Mouse (Mus musculus): ENCODE measurements around the gene Lman2l. TPM values are rescaled to one million over a fixed set of nuclear protein-coding genes. Genes with fewer than 3 reads are reported as not detected.

Lman2l gene
- polyA plus RNA-seq, 1 experiment from 2014 or later, result 54.0 TPM

GRCm38 (mm10) chr1:36461829-36462228 is 16.8 kb upstream of the Lman2l start:
- no peak overlapping the region for H3K9ac ChIP-seq (replicated peaks; ENCODE audit: low read length)
- WGBS, result 39% methylated on average over 2 of the region's 2 CpGs
- no peaks in the 10 kb centered on the region for H3K36me3 ChIP-seq (ENCODE audit: insufficient read depth, low read length)
- no peak for ATAC-seq (ENCODE audit: low FRiP score, low TSS enrichment)
- H3K9me3 ChIP-seq (ENCODE audit: low read length), result no peaks in the 10 kb centered on the region
- H3K27ac ChIP-seq (ENCODE audit: low read length), result no peak overlapping the region
- H3K4me1 ChIP-seq (ENCODE audit: insufficient read depth, low read length), result peaks cover 6% of the 10 kb centered on the region; the same call in 1 of the 2 replicates
- H3K4me2 ChIP-seq (replicated peaks; ENCODE audit: low read depth, low read length), result no peak overlapping the region
- no peaks in the 10 kb centered on the region for H3K27me3 ChIP-seq (ENCODE audit: insufficient read depth, low read length)
- H3K4me3 ChIP-seq (ENCODE audit: low read length), result no peak overlapping the region

GRCm38 (mm10) chr1:36458169-36458568 is 13.1 kb upstream of the Lman2l start:
- no peaks in the 10 kb centered on the region for H3K27me3 ChIP-seq (ENCODE audit: insufficient read depth, low read length)
- H3K9me3 ChIP-seq (ENCODE audit: low read length), result 0 out of 2 replicates have a peak, but pooled peaks cover 6% of the 10 kb centered on the region
- H3K27ac ChIP-seq (ENCODE audit: low read length), result no peak overlapping the region
- peaks cover 6% of the 10 kb centered on the region; the same call in 1 of the 2 replicates for H3K4me1 ChIP-seq (ENCODE audit: insufficient read depth, low read length)
- H3K4me2 ChIP-seq (replicated peaks; ENCODE audit: low read depth, low read length), result no peak overlapping the region
- no peak overlapping the region for H3K9ac ChIP-seq (replicated peaks; ENCODE audit: low read length)
- ATAC-seq (ENCODE audit: low FRiP score, low TSS enrichment), result no peak
- 79% methylated on average over 5 of the region's 5 CpGs for WGBS
- H3K36me3 ChIP-seq (ENCODE audit: insufficient read depth, low read length), result no peaks in the 10 kb centered on the region
- H3K4me3 ChIP-seq (ENCODE audit: low read length), result no peak overlapping the region

DNA sequence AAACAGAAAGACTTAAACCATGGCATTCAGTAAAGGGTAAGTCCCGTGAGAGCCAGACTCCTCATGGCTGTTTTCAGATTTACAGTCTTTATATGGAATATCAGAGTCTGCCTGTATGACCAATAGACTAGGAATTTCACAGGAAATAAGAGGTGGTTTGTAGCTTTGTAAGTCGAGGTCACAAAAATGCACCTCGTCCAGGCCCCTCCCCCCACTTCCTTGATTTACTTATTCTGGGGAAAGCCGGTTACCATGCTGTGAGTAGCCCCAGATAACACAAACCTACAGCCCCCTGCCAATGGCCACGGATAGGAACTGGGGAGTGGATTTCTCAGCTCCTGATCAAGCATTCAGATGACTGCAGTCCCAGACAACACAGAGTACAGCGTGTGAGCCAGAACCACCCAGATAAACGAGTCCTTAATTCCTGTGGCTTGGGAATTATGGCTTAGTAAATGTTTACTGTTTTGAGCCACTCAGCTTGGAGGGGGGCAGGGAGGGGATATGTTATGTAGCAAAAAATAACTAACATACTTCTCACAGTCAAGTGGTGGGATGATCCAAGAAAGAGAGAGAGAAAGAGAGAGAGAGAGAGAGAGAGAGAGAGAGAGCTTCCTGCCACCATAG is 12.4 kb upstream of the Lman2l start:
- 0 out of 2 replicates have a peak, but pooled peaks cover 6% of the 10 kb centered on the region for H3K9me3 ChIP-seq (ENCODE audit: low read length)
- ATAC-seq (ENCODE audit: low FRiP score, low TSS enrichment), result no peak

GRCm38 (mm10) chr1:36454055-36454815 is 9.2 kb upstream of the Lman2l start:
- ATAC-seq (ENCODE audit: low FRiP score, low TSS enrichment), result no peak
- WGBS, result 86% methylated on average over 6 of the region's 6 CpGs
- Histone ChIP-seq H3K4me3 (ENCODE audit: low read length) (no peak overlapping the region), H3K4me2 (replicated peaks; ENCODE audit: low read depth, low read length) (no peak overlapping the region), H3K9ac (replicated peaks; ENCODE audit: low read length) (no peak overlapping the region), H3K9me3 (ENCODE audit: low read length) (0 out of 2 replicates have a peak, but pooled peaks cover 6% of the 10 kb centered on the region), H3K36me3 (ENCODE audit: insufficient read depth, low read length) (no peaks in the 10 kb centered on the region), H3K27me3 (ENCODE audit: insufficient read depth, low read length) (no peaks in the 10 kb centered on the region), H3K4me1 (ENCODE audit: insufficient read depth, low read length) (peaks cover 6% of the 10 kb centered on the region; the same call in 1 of the 2 replicates), H3K27ac (ENCODE audit: low read length) (no peak overlapping the region)

More for the DNA sequence above, 12.4 kb upstream of the Lman2l start:
- Histone ChIP-seq H3K36me3 (ENCODE audit: insufficient read depth, low read length) (no peaks in the 10 kb centered on the region), H3K4me2 (replicated peaks; ENCODE audit: low read depth, low read length) (no peak overlapping the region), H3K27me3 (ENCODE audit: insufficient read depth, low read length) (no peaks in the 10 kb centered on the region), H3K9ac (replicated peaks; ENCODE audit: low read length) (no peak overlapping the region), H3K4me1 (ENCODE audit: insufficient read depth, low read length) (peaks cover 6% of the 10 kb centered on the region; the same call in 1 of the 2 replicates), H3K27ac (ENCODE audit: low read length) (no peak overlapping the region), H3K4me3 (ENCODE audit: low read length) (no peak overlapping the region)
- WGBS, result 32% methylated on average over 7 of the region's 7 CpGs

- WGBS, result 89% methylated on average over 5 of the region's 5 CpGs
- no peaks in the 10 kb centered on the region for H3K27me3 ChIP-seq (ENCODE audit: insufficient read depth, low read length)
- no peak for ATAC-seq (ENCODE audit: low FRiP score, low TSS enrichment)
These were observed 1.8 kb upstream of the Lman2l start for GRCm38 (mm10) chr1:36446841-36447240.

DNA sequence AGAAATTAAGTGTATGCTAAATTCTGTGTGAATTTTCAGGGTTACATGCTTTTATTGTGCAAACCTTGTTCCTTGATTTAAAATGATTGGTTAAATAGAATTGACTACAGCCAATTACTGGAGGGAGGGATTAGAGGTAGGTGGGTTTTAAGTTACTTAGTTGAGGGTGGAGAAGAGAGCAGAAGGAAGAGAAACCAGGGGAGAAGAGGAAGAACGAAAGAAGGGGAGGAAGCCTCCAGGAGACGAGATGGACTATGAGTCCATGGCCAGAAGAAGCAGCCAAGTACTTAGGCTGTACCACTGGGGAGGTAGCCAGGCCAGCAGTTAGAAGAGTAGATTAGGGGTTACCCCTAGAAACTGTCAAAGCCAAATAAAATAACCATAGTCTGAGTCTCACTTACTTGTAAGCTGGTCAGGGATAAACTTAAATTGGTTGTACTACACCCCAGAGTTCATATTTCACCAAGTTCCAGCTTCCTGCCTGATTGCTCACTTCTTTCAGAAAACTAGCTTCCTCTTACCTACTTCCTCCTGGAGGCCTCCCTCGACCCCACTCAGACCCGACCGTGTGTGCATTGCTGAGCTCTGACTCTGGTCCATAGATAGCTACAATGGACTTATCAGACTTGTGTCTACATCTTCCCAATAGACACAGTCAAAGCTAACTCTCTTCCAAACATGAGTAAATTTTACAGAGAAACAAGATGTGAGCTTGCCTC is 1.2 kb upstream of the Lman2l start:
- Histone ChIP-seq H3K9ac (replicated peaks; ENCODE audit: low read length) (no peak overlapping the region), H3K4me3 (ENCODE audit: low read length) (no peak overlapping the region), H3K27ac (ENCODE audit: low read length) (no peak overlapping the region), H3K4me2 (replicated peaks; ENCODE audit: low read depth, low read length) (no peak overlapping the region), H3K36me3 (ENCODE audit: insufficient read depth, low read length) (no peaks in the 10 kb centered on the region), H3K27me3 (ENCODE audit: insufficient read depth, low read length) (no peaks in the 10 kb centered on the region), H3K9me3 (ENCODE audit: low read length) (no peaks in the 10 kb centered on the region), H3K4me1 (ENCODE audit: insufficient read depth, low read length) (peaks cover 8% of the 10 kb centered on the region)
- ATAC-seq (ENCODE audit: low FRiP score, low TSS enrichment), result no peak
- 87% methylated on average over 5 of the region's 5 CpGs for WGBS

More at GRCm38 (mm10) chr1:36446841-36447240, 1.8 kb upstream of the Lman2l start:
- Histone ChIP-seq H3K4me2 (replicated peaks; ENCODE audit: low read depth, low read length) (no peak overlapping the region), H3K27ac (ENCODE audit: low read length) (no peak overlapping the region), H3K4me1 (ENCODE audit: insufficient read depth, low read length) (peaks cover 8% of the 10 kb centered on the region), H3K4me3 (ENCODE audit: low read length) (no peak overlapping the region), H3K36me3 (ENCODE audit: insufficient read depth, low read length) (no peaks in the 10 kb centered on the region), H3K9ac (replicated peaks; ENCODE audit: low read length) (no peak overlapping the region), H3K9me3 (ENCODE audit: low read length) (no peaks in the 10 kb centered on the region)

- H3K4me2 ChIP-seq (replicated peaks; ENCODE audit: low read depth, low read length), result peak overlapping the region; percentile 38
- no peaks in the 10 kb centered on the region for H3K9me3 ChIP-seq (ENCODE audit: low read length)
- H3K4me1 ChIP-seq (ENCODE audit: insufficient read depth, low read length), result peaks cover 8% of the 10 kb centered on the region
- no peaks in the 10 kb centered on the region for H3K36me3 ChIP-seq (ENCODE audit: insufficient read depth, low read length)
- no peaks in the 10 kb centered on the region for H3K27me3 ChIP-seq (ENCODE audit: insufficient read depth, low read length)
- H3K4me3 ChIP-seq (ENCODE audit: low read length), result peak overlapping the region; percentile 84
- H3K9ac ChIP-seq (replicated peaks; ENCODE audit: low read length), result peak overlapping the region; percentile 27; the same call in 1 of the 2 replicates
- H3K27ac ChIP-seq (ENCODE audit: low read length), result peak overlapping the region; percentile 59
- 30% methylated on average over 8 of the region's 8 CpGs for WGBS
- peak; percentile 19; the same call in 1 of the 2 replicates for ATAC-seq (ENCODE audit: low FRiP score, low TSS enrichment)
These were observed 437 bp upstream of the Lman2l start for GRCm38 (mm10) chr1:36445508-36445907.

GRCm38 (mm10) chr1:36441101-36441500 is 4.0 kb downstream of the Lman2l start:
- no peak overlapping the region for H3K4me3 ChIP-seq (ENCODE audit: low read length)
- H3K27ac ChIP-seq (ENCODE audit: low read length), result no peak overlapping the region
- peaks cover 8% of the 10 kb centered on the region for H3K4me1 ChIP-seq (ENCODE audit: insufficient read depth, low read length)
- 79% methylated on average over 4 of the region's 4 CpGs for WGBS
- H3K9me3 ChIP-seq (ENCODE audit: low read length), result no peaks in the 10 kb centered on the region
- H3K27me3 ChIP-seq (ENCODE audit: insufficient read depth, low read length), result no peaks in the 10 kb centered on the region
- H3K36me3 ChIP-seq (ENCODE audit: insufficient read depth, low read length), result peaks cover 27% of the 10 kb centered on the region
- H3K9ac ChIP-seq (replicated peaks; ENCODE audit: low read length), result no peak overlapping the region
- H3K4me2 ChIP-seq (replicated peaks; ENCODE audit: low read depth, low read length), result no peak overlapping the region
- ATAC-seq (ENCODE audit: low FRiP score, low TSS enrichment), result no peak

GRCm38 (mm10) chr1:36437223-36437622 is 7.8 kb downstream of the Lman2l start:
- Histone ChIP-seq H3K36me3 (ENCODE audit: insufficient read depth, low read length) (peaks cover 44% of the 10 kb centered on the region), H3K9me3 (ENCODE audit: low read length) (no peaks in the 10 kb centered on the region)

More at GRCm38 (mm10) chr1:36437223-36437622, 7.8 kb downstream of the Lman2l start:
- H3K4me1 ChIP-seq (ENCODE audit: insufficient read depth, low read length), result no peaks in the 10 kb centered on the region
- H3K4me3 ChIP-seq (ENCODE audit: low read length), result no peak overlapping the region
- 90% methylated on average over 3 of the region's 3 CpGs for WGBS
- no peak overlapping the region for H3K4me2 ChIP-seq (replicated peaks; ENCODE audit: low read depth, low read length)
- ATAC-seq (ENCODE audit: low FRiP score, low TSS enrichment), result no peak
- no peak overlapping the region for H3K9ac ChIP-seq (replicated peaks; ENCODE audit: low read length)
- no peaks in the 10 kb centered on the region for H3K27me3 ChIP-seq (ENCODE audit: insufficient read depth, low read length)
- no peak overlapping the region for H3K27ac ChIP-seq (ENCODE audit: low read length)
